Comparison of ENCODE assay signal across 16 mouse cellular contexts in the genomic region with DNA sequence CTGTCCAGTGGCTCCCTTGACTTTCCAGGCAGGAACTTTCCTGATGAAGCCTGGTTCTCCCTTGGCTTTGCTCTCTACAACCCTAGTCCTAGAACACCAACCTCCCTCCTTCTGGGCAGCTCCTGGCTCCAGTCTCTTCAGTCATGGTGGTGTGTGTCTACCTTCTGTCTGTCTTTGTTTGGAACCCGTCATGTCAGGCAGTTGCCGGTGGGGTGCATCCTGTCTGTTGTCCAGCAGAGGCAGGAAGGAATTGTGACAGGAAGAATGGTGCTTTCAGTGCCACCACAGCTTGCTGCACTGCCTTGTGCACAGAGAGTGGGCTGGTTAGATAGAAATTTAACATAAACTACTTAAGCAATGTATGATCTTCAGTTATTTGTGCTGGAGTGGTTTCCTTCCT. TPM values are rescaled to one million over a fixed set of nuclear protein-coding genes. Genes with fewer than 3 reads are reported as not detected.
DNase-seq lines count a peak whose midpoint lies in the region; ATAC-seq and TF ChIP-seq lines count a peak whose summit lies in the region.
"Had no signal": no experiment of that assay in that cellular context is flagged by ENCODE, and none has a peak within 500 bp of the region (broad histone marks: within the 10 kb centered on the region; RNA-seq: fewer than 3 reads in every experiment).

No protein-coding gene starts in this region.

- H3K4me3 ChIP-seq in kidney, adult 2 months (ENCODE audit: insufficient read depth, low read depth, low read length): no peak overlapping the region
- H3K4me3 ChIP-seq in megakaryocyte, embryonic 14.5 days (replicated peaks): peak overlapping the region; percentile 80
- H3K4me3 ChIP-seq: hindbrain, embryonic 13.5 days; limb, embryonic 13.5 days had no signal

- 61% methylated on average over 2 of the region's 2 CpGs for WGBS in kidney, adult 2 months

- H3K9me3 ChIP-seq in megakaryocyte, embryonic 14.5 days: no peaks in the 10 kb centered on the region
- H3K9me3 ChIP-seq: hindbrain, embryonic 13.5 days; limb, embryonic 13.5 days had no signal

- 0 out of 2 replicates have a peak, but pooled peaks have one; percentile 16 for TF ChIP-seq CTCF in kidney, adult 2 months (conservative IDR thresholded peaks at IDR 0.05; ENCODE audit: insufficient read depth, insufficient read length, low read depth, low read length)

- no peaks in the 10 kb centered on the region for H3K4me1 ChIP-seq in kidney, adult 2 months (ENCODE audit: control insufficient read depth, insufficient read depth, low read length)
- H3K4me1 ChIP-seq in megakaryocyte, embryonic 14.5 days: peaks cover 94% of the 10 kb centered on the region

- DNase-seq in embryo, embryonic 10 days (ENCODE audit: low spot score): peak; percentile 21
- no peak for DNase-seq in embryo, embryonic 11 days
- DNase-seq in kidney, adult 2 months: no peak
- no peak for DNase-seq in kidney, adult 8-10 months
- no peak for DNase-seq in layer of hippocampus, postnatal 25 days (ENCODE audit: extremely low spot score in 1 of 2, low spot score in 1 of 2)
- DNase-seq: adrenal gland, adult 8-10 months; gastrocnemius, postnatal 10 days; heart, adult 18-20 months; midbrain, embryonic 14.5 days; thymus, postnatal 14 days had no signal

- no peak for TF ChIP-seq POLR2A in kidney, adult 2 months (IDR thresholded peaks at IDR 0.05; ENCODE audit: low read depth, low read length)

- no peak overlapping the region for H3K27ac ChIP-seq in kidney, adult 2 months (ENCODE audit: insufficient read depth, low read depth, low read length)
- H3K27ac ChIP-seq: hindbrain, embryonic 13.5 days; limb, embryonic 13.5 days had no signal

- ATAC-seq in megakaryocyte, adult 5-6 weeks (ENCODE audit: poor library complexity, severe bottlenecking): no peak
- ATAC-seq: inflammation-experienced regulatory T-cells, adult 6 months; Patski had no signal

- H3K27me3 ChIP-seq in kidney, adult 2 months (replicated peaks; ENCODE audit: control insufficient read depth, insufficient read depth, low read length): no peaks in the 10 kb centered on the region
- no peaks in the 10 kb centered on the region for H3K27me3 ChIP-seq in megakaryocyte, embryonic 14.5 days (replicated peaks)
- H3K27me3 ChIP-seq: hindbrain, embryonic 13.5 days; limb, embryonic 13.5 days; Patski had no signal

- H3K36me3 ChIP-seq in kidney, adult 2 months (ENCODE audit: control insufficient read depth, insufficient read depth, low read length): no peaks in the 10 kb centered on the region
- H3K36me3 ChIP-seq in megakaryocyte, embryonic 14.5 days (replicated peaks; ENCODE audit: low read length): peaks cover 28% of the 10 kb centered on the region
- H3K36me3 ChIP-seq: hindbrain, embryonic 13.5 days; limb, embryonic 13.5 days had no signal

RNA-seq across cellular contexts. Expression of a gene that starts 16.2 kb away (rescaled TPM):
- polyA plus RNA-seq in kidney, adult 2 months (2012; rRNA removed): 5.0 and 6.1 TPM in 2 replicates
- 3.4 and 7.3 TPM in 2 replicates for polyA plus RNA-seq in megakaryocyte, embryonic 14.5 days (2012; ENCODE audit: insufficient read depth, low replicate concordance)
- total RNA-seq in megakaryocyte, adult 5-6 weeks (2015): 7.3 and 8.1 TPM in 2 replicates
- 3.5 and 13.3 TPM in 2 replicates for total RNA-seq in megakaryocyte, adult 5-6 weeks (2017)
- 100 to 1,000 TPM; 388 to 432 TPM for total RNA-seq in layer of hippocampus, postnatal 25 days (2021)

RNA-seq across cellular contexts. Expression of a gene that starts 38.8 kb away (rescaled TPM):
- polyA plus RNA-seq in kidney, adult 2 months (2012; rRNA removed): 2.3 and 3.6 TPM in 2 replicates
- polyA plus RNA-seq in megakaryocyte, embryonic 14.5 days (2012; ENCODE audit: insufficient read depth, low replicate concordance): 5.7 and 6.6 TPM in 2 replicates
- 15.8 and 17.2 TPM in 2 replicates for total RNA-seq in megakaryocyte, adult 5-6 weeks (2015)
- total RNA-seq in megakaryocyte, adult 5-6 weeks (2017): 19.5 and 24.9 TPM in 2 replicates
- 10 to 100 TPM; 14.4 to 15.1 TPM for total RNA-seq in layer of hippocampus, postnatal 25 days (2021)

Comparison
In these comparisons a context has a peak if more than half of its experiments do, and no peak if none do; other contexts are left out.
1. RNA of a gene that starts 16.2 kb away (total RNA-seq): 388 to 432 TPM in layer of hippocampus, postnatal 25 days; 3.5 to 13.3 TPM in megakaryocyte, adult 5-6 weeks; every median in the first group is over 10 times any median in the second.